Mouse (Mus musculus): ENCODE data around the gene Ralgapb.

DNA sequence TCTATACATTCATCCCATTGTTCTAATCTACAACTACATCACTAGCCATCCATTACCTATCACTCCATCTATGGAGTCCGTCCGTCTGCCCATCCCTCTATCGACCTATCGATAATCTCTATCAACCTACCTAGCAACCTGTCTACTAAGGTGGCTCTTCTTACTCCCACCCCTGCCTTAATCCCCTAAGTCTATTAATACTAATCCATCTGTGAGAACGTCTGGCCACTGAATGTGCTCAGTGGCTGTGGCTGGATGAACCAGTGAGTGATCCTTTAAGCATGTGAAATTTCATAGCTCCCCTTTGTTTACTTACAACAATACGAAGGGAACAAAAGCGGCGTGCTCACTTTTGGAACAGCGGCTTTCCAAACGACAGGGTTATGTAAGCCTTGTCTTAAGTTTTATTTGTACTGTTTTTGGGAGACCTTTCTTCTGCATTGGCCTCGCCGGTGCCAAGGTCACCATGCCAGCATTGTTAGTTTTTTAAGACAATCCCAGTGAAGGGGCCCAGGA is 104.2 kb downstream of the Ralgapb start:
- TF ChIP-seq POLR2A (IDR thresholded peaks at IDR 0.05; ENCODE audit: low read depth, low read length) (no peak), CTCF (conservative IDR thresholded peaks at IDR 0.05; ENCODE audit: insufficient read depth, insufficient read length, low read depth, low read length) (no peak)
